Mouse (Mus musculus): ENCODE measurements around the gene Cacnb3.

Cacnb3 gene

GRCm38 (mm10) chr15:98610131-98610633 lies 20.5 kb upstream of the Cacnb3 start:
- DNase-seq, result no peak

GRCm38 (mm10) chr15:98612229-98612628 lies 18.4 kb upstream of the Cacnb3 start:
- DNase-seq, result no peak

GRCm38 (mm10) chr15:98614551-98614950 lies 16.1 kb upstream of the Cacnb3 start:
- no peak for DNase-seq

GRCm38 (mm10) chr15:98614971-98615370 lies 15.7 kb upstream of the Cacnb3 start:
- DNase-seq, result no peak

GRCm38 (mm10) chr15:98615751-98616150 lies 14.9 kb upstream of the Cacnb3 start:
- DNase-seq, result no peak

- no peak for DNase-seq
These were observed 14.1 kb upstream of the Cacnb3 start for GRCm38 (mm10) chr15:98616362-98617175.

- DNase-seq, result peak; percentile 59
These were observed 13.5 kb upstream of the Cacnb3 start for GRCm38 (mm10) chr15:98617176-98617537.

GRCm38 (mm10) chr15:98622199-98622598 lies 8.4 kb upstream of the Cacnb3 start:
- DNase-seq, result no peak

GRCm38 (mm10) chr15:98622721-98623120 lies 7.9 kb upstream of the Cacnb3 start:
- no peak for DNase-seq

- DNase-seq, result no peak
These were observed 7.2 kb upstream of the Cacnb3 start for GRCm38 (mm10) chr15:98623361-98623821.

GRCm38 (mm10) chr15:98626078-98626477 lies 4.6 kb upstream of the Cacnb3 start:
- no peak for DNase-seq

GRCm38 (mm10) chr15:98626487-98627212 lies 4.0 kb upstream of the Cacnb3 start:
- no peak for DNase-seq

- DNase-seq, result no peak
These were observed 1.9 kb upstream of the Cacnb3 start for GRCm38 (mm10) chr15:98628589-98629254.

GRCm38 (mm10) chr15:98629464-98629863 lies 1.2 kb upstream of the Cacnb3 start:
- no peak for DNase-seq

- DNase-seq, result no peak
These were observed 853 bp downstream of the Cacnb3 start for GRCm38 (mm10) chr15:98631493-98631892.

GRCm38 (mm10) chr15:98632107-98632744 lies 1.6 kb downstream of the Cacnb3 start:
- peak; percentile 69 for DNase-seq

- DNase-seq, result no peak
These were observed 2.3 kb downstream of the Cacnb3 start for GRCm38 (mm10) chr15:98632921-98633320.

GRCm38 (mm10) chr15:98633822-98634470 lies 3.3 kb downstream of the Cacnb3 start:
- DNase-seq, result no peak

GRCm38 (mm10) chr15:98634541-98635081 lies 4.0 kb downstream of the Cacnb3 start:
- DNase-seq, result peak; percentile 88

- no peak for DNase-seq
These were observed 4.7 kb downstream of the Cacnb3 start for GRCm38 (mm10) chr15:98635291-98635841.

- DNase-seq, result no peak
These were observed 5.9 kb downstream of the Cacnb3 start for GRCm38 (mm10) chr15:98636517-98636916.

- DNase-seq, result no peak
These were observed 6.5 kb downstream of the Cacnb3 start for GRCm38 (mm10) chr15:98637155-98637554.
